Mouse (Mus musculus): ENCODE data around the gene Mak. TPM values are rescaled to one million over a fixed set of nuclear protein-coding genes. Genes with fewer than 3 reads are reported as not detected.

Gene Mak
- polyA plus RNA-seq, 1 experiment, result 0.13 TPM

DNA sequence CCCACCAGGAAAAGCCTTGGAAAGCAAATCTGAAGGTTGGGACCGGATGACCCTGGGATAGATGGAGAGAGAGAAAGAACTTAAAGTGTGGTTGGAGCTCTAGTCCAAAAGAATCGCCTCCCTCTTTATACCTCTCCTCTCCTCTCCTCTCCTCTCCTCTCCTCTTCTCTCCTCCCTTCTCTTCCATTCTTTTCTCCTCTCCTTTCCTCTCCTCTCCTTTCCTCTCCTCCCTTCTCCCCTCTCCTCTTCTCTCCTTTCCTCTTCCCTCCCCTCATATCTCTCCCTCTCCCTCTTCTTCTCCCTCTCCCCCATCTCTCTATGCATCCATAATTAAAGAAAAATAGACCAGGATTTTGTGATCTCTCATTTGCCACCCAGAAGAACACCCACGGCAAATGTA is 31.4 kb upstream of the Mak start, which contains the start of gene Gcm2:
Gcm2 (minus strand) TSS at position 101 of the 400 bp plus-strand sequence.
- 86% methylated on average over 3 of the region's 3 CpGs for WGBS
- no peaks in the 10 kb centered on the region for H3K36me3 ChIP-seq (ENCODE audit: control insufficient read depth, insufficient read depth, low read length)
- DNase-seq, result no peak
- H3K27me3 ChIP-seq (ENCODE audit: control insufficient read depth, insufficient read depth, low read length), result no peaks in the 10 kb centered on the region
- no peak within 1 kb of the TSS for H3K27ac ChIP-seq (ENCODE audit: control insufficient read depth, insufficient read depth, low read length)
- H3K4me3 ChIP-seq (ENCODE audit: control insufficient read depth, insufficient read depth, low read length), result no peak within 1 kb of the TSS
- TF ChIP-seq CTCF (IDR thresholded peaks at IDR 0.05; ENCODE audit: borderline replicate concordance, control insufficient read depth, extremely low read depth, insufficient read depth, low read length, poor library complexity) (no peak), POLR2A (IDR thresholded peaks at IDR 0.05; ENCODE audit: control insufficient read depth, extremely low read depth, insufficient read depth, low read length, poor library complexity) (no peak)
- H3K4me1 ChIP-seq (replicated peaks; ENCODE audit: control insufficient read depth, insufficient read depth, low read length), result no peaks in the 10 kb centered on the region

DNA sequence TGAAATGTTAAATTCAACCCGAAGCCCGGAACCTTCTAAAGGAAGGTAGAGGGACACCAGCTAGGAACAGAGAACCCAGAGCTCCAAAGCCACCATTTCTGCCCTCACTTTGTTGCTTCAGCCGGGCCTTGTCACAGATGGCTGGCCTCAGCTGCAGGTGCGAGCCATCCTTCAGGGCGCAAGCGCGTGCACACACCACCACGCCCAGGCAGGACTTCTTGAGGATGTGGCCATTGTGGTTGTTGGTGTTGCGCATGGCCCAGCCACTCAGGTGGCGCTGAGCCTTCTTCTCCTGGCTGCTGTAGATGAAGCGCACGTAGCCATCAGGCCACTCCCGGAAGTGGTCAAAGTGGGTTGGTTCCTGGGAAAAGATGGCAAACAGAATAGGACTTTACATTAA is 26.0 kb upstream of the Mak start:
- no peaks in the 10 kb centered on the region for H3K4me1 ChIP-seq (replicated peaks; ENCODE audit: control insufficient read depth, insufficient read depth, low read length)
- H3K27me3 ChIP-seq (ENCODE audit: control insufficient read depth, insufficient read depth, low read length), result no peaks in the 10 kb centered on the region
- H3K36me3 ChIP-seq (ENCODE audit: control insufficient read depth, insufficient read depth, low read length), result no peaks in the 10 kb centered on the region
- no peak overlapping the region for H3K4me3 ChIP-seq (ENCODE audit: control insufficient read depth, insufficient read depth, low read length)
- 44% methylated on average over 13 of the region's 13 CpGs for WGBS
- TF ChIP-seq POLR2A (IDR thresholded peaks at IDR 0.05; ENCODE audit: control insufficient read depth, extremely low read depth, insufficient read depth, low read length, poor library complexity) (no peak), CTCF (IDR thresholded peaks at IDR 0.05; ENCODE audit: borderline replicate concordance, control insufficient read depth, extremely low read depth, insufficient read depth, low read length, poor library complexity) (no peak)
- no peak overlapping the region for H3K27ac ChIP-seq (ENCODE audit: control insufficient read depth, insufficient read depth, low read length)
- DNase-seq, result no peak

DNA sequence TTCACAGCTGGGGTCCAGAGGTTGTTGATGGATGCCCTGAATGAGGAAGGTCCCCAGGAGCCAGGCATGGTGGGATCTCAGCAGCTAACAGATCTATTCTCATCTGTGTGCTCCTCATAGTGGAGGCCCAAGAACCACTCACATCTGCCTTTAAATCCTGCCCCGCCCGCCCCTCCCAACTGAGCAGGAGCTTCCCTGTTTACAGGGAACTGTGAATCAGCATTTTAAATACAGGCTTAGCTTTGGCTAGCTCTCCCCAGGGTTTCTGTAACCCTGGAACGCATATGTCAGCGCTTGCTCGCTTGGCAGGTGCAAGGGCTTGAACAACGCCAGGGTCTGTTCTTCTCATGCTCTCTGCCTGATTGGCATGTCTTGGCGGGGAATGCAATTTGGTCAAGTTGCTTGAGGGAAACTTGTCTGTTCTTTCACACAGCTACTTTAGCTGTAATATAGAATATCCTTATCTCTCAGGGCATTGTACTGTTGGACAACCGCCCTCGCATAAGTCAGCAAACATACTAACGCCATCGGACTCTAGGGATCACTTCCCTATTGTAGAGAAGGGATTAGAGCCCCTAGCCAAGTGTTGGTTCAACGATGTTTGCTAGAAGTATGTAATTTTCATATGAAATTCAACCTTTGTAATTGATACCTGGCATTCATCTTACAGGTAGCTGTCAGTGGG is 24.5 kb upstream of the Mak start:
- H3K27me3 ChIP-seq (ENCODE audit: control insufficient read depth, insufficient read depth, low read length), result no peaks in the 10 kb centered on the region
- 85% methylated on average over 12 of the region's 12 CpGs for WGBS
- TF ChIP-seq POLR2A (IDR thresholded peaks at IDR 0.05; ENCODE audit: control insufficient read depth, extremely low read depth, insufficient read depth, low read length, poor library complexity) (no peak), CTCF (IDR thresholded peaks at IDR 0.05; ENCODE audit: borderline replicate concordance, control insufficient read depth, extremely low read depth, insufficient read depth, low read length, poor library complexity) (no peak)
- DNase-seq, result no peak
- H3K4me3 ChIP-seq (ENCODE audit: control insufficient read depth, insufficient read depth, low read length), result no peak overlapping the region
- no peak overlapping the region for H3K27ac ChIP-seq (ENCODE audit: control insufficient read depth, insufficient read depth, low read length)
- H3K36me3 ChIP-seq (ENCODE audit: control insufficient read depth, insufficient read depth, low read length), result no peaks in the 10 kb centered on the region
- no peaks in the 10 kb centered on the region for H3K4me1 ChIP-seq (replicated peaks; ENCODE audit: control insufficient read depth, insufficient read depth, low read length)

DNA sequence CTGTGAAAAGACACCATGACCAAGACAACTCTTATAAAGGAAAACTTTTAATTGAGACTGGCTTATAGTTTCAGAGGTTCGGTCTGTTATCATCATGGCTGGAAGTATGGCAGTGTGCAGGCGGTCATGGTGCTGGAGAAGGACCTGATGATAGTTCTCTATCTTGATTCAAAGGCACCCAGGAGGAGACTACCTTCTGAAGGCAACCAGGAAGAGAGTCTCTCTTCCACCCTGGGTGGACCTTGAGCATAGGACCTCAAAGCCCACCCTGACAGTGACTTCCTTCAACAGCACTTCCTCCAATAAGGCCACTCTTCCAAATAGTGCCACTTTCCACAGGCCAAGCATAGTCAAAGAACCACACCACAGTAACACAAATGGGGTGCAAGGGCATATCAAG is 20.5 kb upstream of the Mak start:
- WGBS, result 99% methylated on average over 2 of the region's 2 CpGs
- TF ChIP-seq POLR2A (IDR thresholded peaks at IDR 0.05; ENCODE audit: control insufficient read depth, extremely low read depth, insufficient read depth, low read length, poor library complexity) (no peak), CTCF (IDR thresholded peaks at IDR 0.05; ENCODE audit: borderline replicate concordance, control insufficient read depth, extremely low read depth, insufficient read depth, low read length, poor library complexity) (no peak)
- no peak for DNase-seq
- H3K4me1 ChIP-seq (replicated peaks; ENCODE audit: control insufficient read depth, insufficient read depth, low read length), result 0 out of 2 replicates have a peak, but pooled peaks cover 4% of the 10 kb centered on the region
- no peak overlapping the region for H3K27ac ChIP-seq (ENCODE audit: control insufficient read depth, insufficient read depth, low read length)
- no peaks in the 10 kb centered on the region for H3K36me3 ChIP-seq (ENCODE audit: control insufficient read depth, insufficient read depth, low read length)
- H3K4me3 ChIP-seq (ENCODE audit: control insufficient read depth, insufficient read depth, low read length), result no peak overlapping the region
- H3K27me3 ChIP-seq (ENCODE audit: control insufficient read depth, insufficient read depth, low read length), result no peaks in the 10 kb centered on the region; the same call in 1 of the 2 replicates

DNA sequence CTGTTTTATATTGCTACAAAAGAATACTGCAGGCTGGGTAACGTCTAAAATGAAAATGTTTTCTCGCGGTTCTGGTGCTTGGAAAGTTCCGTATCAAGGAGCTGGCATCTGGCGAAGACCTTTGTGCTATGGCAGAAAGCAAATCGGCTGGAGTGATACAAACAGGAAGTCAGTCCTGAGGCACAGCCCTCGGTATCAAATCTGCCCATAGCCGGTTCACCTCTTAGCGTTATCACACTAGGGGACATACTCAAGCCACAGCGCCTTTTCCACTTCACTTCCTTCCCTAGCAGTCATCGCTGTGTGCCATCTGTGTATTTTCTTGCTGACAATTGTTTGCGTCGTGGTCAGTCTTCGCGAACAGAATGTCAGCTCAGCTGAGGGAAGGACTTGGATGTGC is 18.8 kb upstream of the Mak start:
- Histone ChIP-seq H3K4me3 (ENCODE audit: control insufficient read depth, insufficient read depth, low read length) (no peak overlapping the region), H3K4me1 (replicated peaks; ENCODE audit: control insufficient read depth, insufficient read depth, low read length) (0 out of 2 replicates have a peak, but pooled peaks cover 4% of the 10 kb centered on the region), H3K27me3 (ENCODE audit: control insufficient read depth, insufficient read depth, low read length) (no peaks in the 10 kb centered on the region; the same call in 1 of the 2 replicates), H3K27ac (ENCODE audit: control insufficient read depth, insufficient read depth, low read length) (no peak overlapping the region), H3K36me3 (ENCODE audit: control insufficient read depth, insufficient read depth, low read length) (no peaks in the 10 kb centered on the region)
- DNase-seq, result no peak
- 75% methylated on average over 15 of the region's 15 CpGs for WGBS
- TF ChIP-seq POLR2A (IDR thresholded peaks at IDR 0.05; ENCODE audit: control insufficient read depth, extremely low read depth, insufficient read depth, low read length, poor library complexity) (no peak), CTCF (IDR thresholded peaks at IDR 0.05; ENCODE audit: borderline replicate concordance, control insufficient read depth, extremely low read depth, insufficient read depth, low read length, poor library complexity) (no peak)

DNA sequence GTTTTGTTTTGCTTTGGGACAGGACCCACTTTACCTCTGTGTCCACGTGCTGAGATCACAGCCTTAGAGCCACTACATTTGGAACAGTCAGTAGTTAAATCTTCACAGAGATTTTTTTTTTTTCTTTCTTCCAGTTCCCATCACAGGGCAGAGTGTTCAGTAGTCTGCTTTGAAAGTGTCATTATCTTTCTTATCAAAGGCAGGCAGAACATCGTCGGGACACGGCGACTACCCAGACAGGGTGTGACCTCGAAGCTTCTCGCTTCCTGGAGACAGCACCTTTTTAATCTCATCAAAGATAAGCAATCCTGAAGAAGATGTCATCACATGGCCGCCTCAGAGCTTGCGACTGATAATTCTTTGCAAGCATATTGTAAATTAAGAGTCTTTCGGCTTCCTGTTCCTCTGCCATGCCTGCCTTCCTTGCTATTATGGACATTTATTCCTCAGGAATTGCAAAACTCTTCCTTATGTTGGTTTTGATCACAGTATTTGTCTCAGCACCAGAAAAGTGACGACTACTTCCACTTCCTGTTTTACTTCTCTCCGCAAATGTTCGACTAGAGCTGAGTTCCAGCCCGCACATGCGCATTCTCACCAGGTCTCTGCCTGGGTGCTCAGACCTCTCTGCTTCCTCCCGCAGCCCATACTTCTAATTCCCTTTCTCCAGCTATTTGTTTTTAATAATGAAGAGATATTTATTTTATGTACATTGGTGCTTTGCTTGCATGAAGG is 18.0 kb upstream of the Mak start:
- no peak overlapping the region for H3K4me3 ChIP-seq (ENCODE audit: control insufficient read depth, insufficient read depth, low read length)
- H3K27me3 ChIP-seq (ENCODE audit: control insufficient read depth, insufficient read depth, low read length), result no peaks in the 10 kb centered on the region; the same call in 1 of the 2 replicates
- 29% methylated on average over 16 of the region's 16 CpGs for WGBS
- no peak overlapping the region for H3K27ac ChIP-seq (ENCODE audit: control insufficient read depth, insufficient read depth, low read length)
- H3K4me1 ChIP-seq (replicated peaks; ENCODE audit: control insufficient read depth, insufficient read depth, low read length), result 0 out of 2 replicates have a peak, but pooled peaks cover 4% of the 10 kb centered on the region
- no peaks in the 10 kb centered on the region for H3K36me3 ChIP-seq (ENCODE audit: control insufficient read depth, insufficient read depth, low read length)
- TF ChIP-seq POLR2A (IDR thresholded peaks at IDR 0.05; ENCODE audit: control insufficient read depth, extremely low read depth, insufficient read depth, low read length, poor library complexity), result no peak
- TF ChIP-seq CTCF (IDR thresholded peaks at IDR 0.05; ENCODE audit: borderline replicate concordance, control insufficient read depth, extremely low read depth, insufficient read depth, low read length, poor library complexity), result no peak
- peak; percentile 57 for DNase-seq

Measured in thymus, adult 2 months (tissue).